Mouse (Mus musculus) heart, postnatal 0 days (tissue): ENCODE results near the gene BC048562.

Source experiments
- CTCF ChIP-seq: IDR thresholded peaks from 2 replicates; pipeline ENCODE4 v1.5.1; 2016; ENCODE audit warnings: antibody characterized with exemption, control low read depth, low read depth
- EP300 ChIP-seq: IDR thresholded peaks from 2 replicates; pipeline ENCODE4 v1.6.1; 2016; ENCODE audit warnings: antibody characterized with exemption, low read depth

GRCm38 (mm10) chr9:108479241-108479640 lies 43.0 kb downstream of the BC048562 start:
- TF ChIP-seq CTCF (no peak), EP300 (no peak)
